Mouse (Mus musculus) olfactory bulb, adult 2 months (tissue): Measurements from ENCODE around the gene Ttc39b. TPM values are rescaled to one million over a fixed set of nuclear protein-coding genes. Genes with fewer than 3 reads are reported as not detected.

Experiments used
- H3K27ac ChIP-seq: fragments of 200-500 bp; 2 replicates; pipeline ENCODE4 v1.5.1; 2012; ENCODE audit warnings: low read depth, low read length; ENCODE audit not compliant: insufficient read depth
- H3K4me1 ChIP-seq: fragments of 200-500 bp; 2 replicates; pipeline ENCODE4 v1.6.1; 2012; ENCODE audit warnings: low read length; ENCODE audit not compliant: control insufficient read depth, insufficient read depth
- H3K4me3 ChIP-seq: fragments of 200-500 bp; 2 replicates; pipeline ENCODE4 v1.5.1; 2012; ENCODE audit warnings: mild to moderate bottlenecking, low read depth, low read length, moderate library complexity; ENCODE audit not compliant: insufficient read depth
- CTCF ChIP-seq: fragments of 200-500 bp; IDR thresholded peaks from 2 replicates; pipeline ENCODE4 v1.5.1; 2012; ENCODE audit warnings: low read depth, mild to moderate bottlenecking, low read length, moderate library complexity; ENCODE audit not compliant: insufficient read depth
- POLR2A ChIP-seq: fragments of 200-500 bp; IDR thresholded peaks from 2 replicates; pipeline ENCODE4 v1.6.1; 2012; ENCODE audit warnings: mild to moderate bottlenecking, low read depth, low read length, moderate library complexity; ENCODE audit not compliant: insufficient read depth
- WGBS: fragments of 180-500 bp; shearing (Covaris S2); methylation state at CpG from one replicate; pipeline ENCODE4 v1.1.7; 2018; 5-methylcytosine and 5-hydroxymethylcytosine counted together
- polyA plus RNA-seq: library from polyadenylated mRNA; stranded (reverse); fragments of >200 nt; gene quantifications from 2 replicates; pipeline ENCODE4 v1.2.4, GENCODE M21; 2012; ENCODE audit warnings: low replicate concordance; ENCODE audit not compliant: missing spikeins, insufficient read depth, insufficient read length

Ttc39b gene
- polyA plus RNA-seq, 1 experiment, result not detected

- 18% methylated on average over 10 of the region's 10 CpGs for WGBS
- peaks cover 10% of the 10 kb centered on the region for H3K4me1 ChIP-seq
- peak overlapping the region; percentile 80; the same call in 1 of the 2 replicates for H3K27ac ChIP-seq
- H3K4me3 ChIP-seq, result no peak overlapping the region
- TF ChIP-seq POLR2A, result no peak
- no peak for TF ChIP-seq CTCF
Observed at GRCm38 (mm10) chr4:83206803-83207586, 117.1 kb downstream of the Ttc39b start.

- peak overlapping the region; percentile 80; the same call in 1 of the 2 replicates for H3K27ac ChIP-seq
- peaks cover 7% of the 10 kb centered on the region for H3K4me1 ChIP-seq
- 55% methylated on average over 2 of the region's 2 CpGs for WGBS
- TF ChIP-seq CTCF (no peak), POLR2A (no peak)
- no peak overlapping the region for H3K4me3 ChIP-seq
Observed at GRCm38 (mm10) chr4:83206416-83206802, 117.6 kb downstream of the Ttc39b start.

GRCm38 (mm10) chr4:83199391-83199790 lies 124.7 kb downstream of the Ttc39b start:
- Histone ChIP-seq H3K4me1 (peaks cover 3% of the 10 kb centered on the region; the same call in 1 of the 2 replicates), H3K4me3 (no peak overlapping the region), H3K27ac (no peak overlapping the region)
- WGBS, result 40% methylated on average over 8 of the region's 8 CpGs
- TF ChIP-seq POLR2A, result no peak
- TF ChIP-seq CTCF, result no peak

GRCm38 (mm10) chr4:83198123-83198522 lies 125.9 kb downstream of the Ttc39b start:
- Histone ChIP-seq H3K4me3 (no peak overlapping the region), H3K27ac (0 out of 2 replicates have a peak overlapping the region, but pooled peaks have one; percentile 41), H3K4me1 (peaks cover 3% of the 10 kb centered on the region; the same call in 1 of the 2 replicates)
- 83% methylated on average over 3 of the region's 3 CpGs for WGBS
- TF ChIP-seq CTCF, result no peak
- TF ChIP-seq POLR2A, result no peak

GRCm38 (mm10) chr4:83189736-83190135 lies 134.3 kb downstream of the Ttc39b start:
- Histone ChIP-seq H3K4me3 (no peak overlapping the region), H3K27ac (no peak overlapping the region), H3K4me1 (no peaks in the 10 kb centered on the region)
- TF ChIP-seq CTCF (no peak), POLR2A (no peak)
- 95% methylated on average over 2 of the region's 2 CpGs for WGBS

- H3K27ac ChIP-seq, result no peak overlapping the region
- no peak for TF ChIP-seq CTCF
- no peak for TF ChIP-seq POLR2A
- peaks cover 5% of the 10 kb centered on the region for H3K4me1 ChIP-seq
- no peak overlapping the region for H3K4me3 ChIP-seq
- 80% methylated on average over 1 of the region's 1 CpGs for WGBS
Observed at GRCm38 (mm10) chr4:83187324-83187723, 136.7 kb downstream of the Ttc39b start.

- Histone ChIP-seq H3K4me3 (no peak overlapping the region), H3K4me1 (peaks cover 5% of the 10 kb centered on the region), H3K27ac (no peak overlapping the region)
- TF ChIP-seq POLR2A (no peak), CTCF (no peak)
- WGBS, result 67% methylated on average over 6 of the region's 6 CpGs
Observed at GRCm38 (mm10) chr4:83186448-83186847, 137.6 kb downstream of the Ttc39b start.

GRCm38 (mm10) chr4:83183288-83183930 lies 140.6 kb downstream of the Ttc39b start:
- TF ChIP-seq POLR2A (no peak), CTCF (peak; percentile 48; the same call in 1 of the 2 replicates)
- WGBS, result 32% methylated on average over 9 of the region's 9 CpGs
- H3K4me3 ChIP-seq, result no peak overlapping the region
- no peak overlapping the region for H3K27ac ChIP-seq
- peaks cover 5% of the 10 kb centered on the region for H3K4me1 ChIP-seq
